Mouse (Mus musculus) hindbrain, embryonic 14.5 days (tissue): ENCODE results near the gene Grhl3. TPM values are rescaled to one million over a fixed set of nuclear protein-coding genes. Genes with fewer than 3 reads are reported as not detected.

ENCODE experiments used
- ATAC-seq: fragments of 200-750 bp; cut with Nextera tagmentation; 2 replicates; pipeline ENCODE4 v1.8.0; 2017; ENCODE audit warnings: moderate number of reproducible peaks, mild to moderate bottlenecking, moderate TSS enrichment, moderate library complexity; ENCODE audit not compliant: low FRiP score
- DNase-seq: peaks from one replicate; pipeline ENCODE4 v3.0.0-alpha.2; 2015; ENCODE audit warnings: low spot score
- H3K27ac ChIP-seq: fragments of 300-500 bp; sonication (generic); 2 replicates; pipeline ENCODE4 v1.5.1; 2014; ENCODE audit warnings: mild to moderate bottlenecking, moderate library complexity
- H3K27me3 ChIP-seq: fragments of 300-500 bp; sonication (generic); 2 replicates; pipeline ENCODE4 v1.6.1; 2014; ENCODE audit warnings: mild to moderate bottlenecking, low read length, mixed read lengths; ENCODE audit not compliant: control insufficient read depth, insufficient read depth
- H3K36me3 ChIP-seq: fragments of 300-500 bp; sonication (generic); replicated peaks from 2 replicates; pipeline ENCODE4 v1.6.1; 2014; ENCODE audit not compliant: control insufficient read depth, insufficient read depth
- H3K4me1 ChIP-seq: fragments of 300-500 bp; sonication (generic); replicated peaks from 2 replicates; pipeline ENCODE4 v1.6.1; 2014; ENCODE audit warnings: antibody characterized with exemption, low read length, mixed read lengths; ENCODE audit not compliant: control insufficient read depth, insufficient read depth
- H3K4me2 ChIP-seq: fragments of 300-500 bp; sonication (generic); replicated peaks from 2 replicates; pipeline ENCODE4 v1.6.1; 2014; ENCODE audit warnings: mild to moderate bottlenecking, moderate library complexity
- H3K4me3 ChIP-seq: fragments of 300-500 bp; sonication (generic); replicated peaks from 2 replicates; pipeline ENCODE4 v1.5.1; 2014; ENCODE audit warnings: mild to moderate bottlenecking, low read length
- H3K9ac ChIP-seq: fragments of 300-500 bp; sonication (generic); 2 replicates; pipeline ENCODE4 v1.6.1; 2014
- H3K9me3 ChIP-seq: fragments of 300-500 bp; sonication (generic); 2 replicates; pipeline ENCODE4 v1.6.1; 2016; ENCODE audit warnings: low read length; ENCODE audit not compliant: control insufficient read depth
- WGBS: fragments of 180-500 bp; shearing (Covaris S2); extraction: QIAGEN DNeasy Blood & Tissue Kit; methylation state at CpG from one replicate; pipeline ENCODE4 v1.1.7; 2014; 5-methylcytosine and 5-hydroxymethylcytosine counted together
- polyA plus RNA-seq: library from polyadenylated mRNA; unstranded; fragments of >200 nt; fragmentation: Nextera tagmentation; extraction: Ambion mirVana; gene quantifications from 2 replicates; pipeline ENCODE4 v1.2.1, GENCODE M21; 2014

Grhl3 gene
- polyA plus RNA-seq, 1 experiment from 2014 or later: 1.0 TPM

DNA sequence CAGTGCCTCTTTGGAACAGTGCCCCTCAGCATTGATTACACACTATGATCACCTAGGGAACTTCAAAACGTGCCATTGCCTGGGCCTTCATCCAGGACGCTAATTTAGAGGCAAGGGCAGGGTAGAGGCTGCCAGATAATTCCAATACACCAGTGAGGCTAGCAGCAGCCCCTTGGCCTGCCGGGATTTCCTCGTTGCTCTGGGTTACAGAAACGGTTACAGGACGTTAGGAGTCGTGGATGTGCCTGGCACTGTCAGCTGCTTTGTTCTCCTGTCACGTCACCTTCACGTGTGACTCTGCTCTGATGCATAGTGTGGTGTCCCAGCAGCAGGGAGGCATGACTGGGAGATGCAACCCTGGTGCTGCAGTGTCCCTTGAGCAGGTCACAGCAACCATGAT is 33.4 kb downstream of the Grhl3 start:
- WGBS: 26% methylated on average over 9 of the region's 9 CpGs
- no peak overlapping the region for H3K4me3 ChIP-seq
- no peaks in the 10 kb centered on the region for H3K27me3 ChIP-seq
- ATAC-seq (peak; percentile 43; the same call in 1 of the 2 replicates), DNase-seq (peak; percentile 51)
- no peaks in the 10 kb centered on the region for H3K9me3 ChIP-seq
- H3K27ac ChIP-seq: 0 out of 2 replicates have a peak overlapping the region, but pooled peaks have one; percentile 14
- no peak overlapping the region for H3K9ac ChIP-seq
- H3K4me2 ChIP-seq: no peak overlapping the region
- peaks cover 11% of the 10 kb centered on the region; the same call in 1 of the 2 replicates for H3K4me1 ChIP-seq
- H3K36me3 ChIP-seq: no peaks in the 10 kb centered on the region

- H3K4me3 ChIP-seq: no peak overlapping the region
- H3K27me3 ChIP-seq: no peaks in the 10 kb centered on the region
- 85% methylated on average over 12 of the region's 12 CpGs for WGBS
- ATAC-seq (no peak), DNase-seq (no peak)
- H3K9me3 ChIP-seq: no peaks in the 10 kb centered on the region
- no peak overlapping the region for H3K9ac ChIP-seq
- H3K4me2 ChIP-seq: no peak overlapping the region
- peaks cover 11% of the 10 kb centered on the region; the same call in 1 of the 2 replicates for H3K4me1 ChIP-seq
- H3K27ac ChIP-seq: no peak overlapping the region
- no peaks in the 10 kb centered on the region for H3K36me3 ChIP-seq
Measured at GRCm38 (mm10) chr4:135539056-135539455, 34.4 kb downstream of the Grhl3 start.

- no peak overlapping the region for H3K9ac ChIP-seq
- peaks cover 4% of the 10 kb centered on the region; the same call in 1 of the 2 replicates for H3K9me3 ChIP-seq
- DNase-seq (no peak), ATAC-seq (no peak)
- no peaks in the 10 kb centered on the region for H3K27me3 ChIP-seq
- H3K4me3 ChIP-seq: no peak overlapping the region
- H3K4me1 ChIP-seq: peaks cover 7% of the 10 kb centered on the region; the same call in 1 of the 2 replicates
- no peaks in the 10 kb centered on the region for H3K36me3 ChIP-seq
- no peak overlapping the region for H3K27ac ChIP-seq
- no peak overlapping the region for H3K4me2 ChIP-seq
- whole genome bisulfite sequencing: 96% methylated on average over 3 of the region's 3 CpGs
Measured at GRCm38 (mm10) chr4:135535021-135535420, 38.4 kb downstream of the Grhl3 start.

DNA sequence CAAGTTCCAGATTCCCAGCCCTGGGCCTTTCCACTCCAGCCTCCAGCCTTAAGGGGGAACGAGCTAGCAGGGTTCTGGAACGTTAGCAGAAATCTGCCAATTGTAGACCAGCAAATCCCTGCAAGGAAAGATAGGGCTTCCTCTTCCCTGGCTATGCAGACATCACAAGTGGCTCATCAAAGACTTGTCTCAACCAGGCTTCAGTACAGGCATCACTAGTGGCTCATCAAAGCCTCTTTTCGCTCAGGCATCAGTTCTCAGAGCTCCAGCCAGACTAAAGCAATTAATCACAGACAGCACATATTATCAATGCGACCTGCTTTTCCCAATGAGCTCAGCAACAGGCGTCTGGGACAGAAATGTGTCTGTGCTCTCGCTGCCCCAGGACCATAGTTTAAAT is 40.4 kb downstream of the Grhl3 start:
- H3K27me3 ChIP-seq: no peaks in the 10 kb centered on the region
- H3K27ac ChIP-seq: no peak overlapping the region
- no peak overlapping the region for H3K9ac ChIP-seq
- H3K4me3 ChIP-seq: no peak overlapping the region
- no peak for DNase-seq
- 77% methylated on average over 6 of the region's 6 CpGs for WGBS
- no peaks in the 10 kb centered on the region for H3K4me1 ChIP-seq
- peaks cover 4% of the 10 kb centered on the region; the same call in 1 of the 2 replicates for H3K9me3 ChIP-seq
- H3K36me3 ChIP-seq: no peaks in the 10 kb centered on the region
- no peak overlapping the region for H3K4me2 ChIP-seq
- no peak for ATAC-seq

GRCm38 (mm10) chr4:135531771-135532613 is 41.4 kb downstream of the Grhl3 start:
- Histone ChIP-seq H3K4me1 (no peaks in the 10 kb centered on the region), H3K4me2 (no peak overlapping the region), H3K36me3 (no peaks in the 10 kb centered on the region), H3K4me3 (no peak overlapping the region), H3K27ac (no peak overlapping the region), H3K27me3 (no peaks in the 10 kb centered on the region), H3K9me3 (peaks cover 4% of the 10 kb centered on the region; the same call in 1 of the 2 replicates), H3K9ac (no peak overlapping the region)
- 51% methylated on average over 9 of the region's 9 CpGs for WGBS
- no peak for ATAC-seq
- DNase-seq: no peak

GRCm38 (mm10) chr4:135531236-135531635 is 42.2 kb downstream of the Grhl3 start:
- DNase-seq (no peak), ATAC-seq (no peak)
- Histone ChIP-seq H3K27me3 (no peaks in the 10 kb centered on the region), H3K4me1 (peaks cover 2% of the 10 kb centered on the region; the same call in 1 of the 2 replicates), H3K27ac (no peak overlapping the region), H3K4me3 (no peak overlapping the region), H3K9ac (no peak overlapping the region), H3K4me2 (no peak overlapping the region), H3K9me3 (peaks cover 4% of the 10 kb centered on the region; the same call in 1 of the 2 replicates), H3K36me3 (no peaks in the 10 kb centered on the region)
- WGBS: 78% methylated on average over 9 of the region's 9 CpGs

DNA sequence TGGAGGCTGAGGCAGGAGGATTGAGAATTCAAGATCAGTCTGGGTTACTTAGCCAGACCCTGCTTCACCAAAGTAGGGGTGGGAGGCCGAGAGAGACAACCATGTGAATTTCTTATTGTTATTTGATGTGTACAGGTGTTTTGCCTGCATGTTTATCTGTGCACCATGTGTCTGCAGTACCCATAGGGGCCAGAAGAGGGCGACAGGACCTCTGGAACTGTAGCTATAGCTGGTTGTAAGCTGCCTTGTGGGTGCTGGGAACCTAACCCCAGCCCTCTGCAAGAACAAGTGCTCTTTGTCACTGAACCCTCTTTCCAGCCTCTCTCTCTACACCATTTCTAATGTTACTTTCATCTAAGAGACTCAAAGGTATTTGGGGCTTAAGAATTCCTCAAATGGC is 43.2 kb downstream of the Grhl3 start:
- Histone ChIP-seq H3K4me3 (no peak overlapping the region), H3K36me3 (no peaks in the 10 kb centered on the region), H3K9me3 (peaks cover 4% of the 10 kb centered on the region; the same call in 1 of the 2 replicates), H3K4me1 (peaks cover 7% of the 10 kb centered on the region; the same call in 1 of the 2 replicates), H3K27ac (no peak overlapping the region), H3K27me3 (no peaks in the 10 kb centered on the region), H3K9ac (no peak overlapping the region), H3K4me2 (no peak overlapping the region)
- WGBS: 51% methylated on average over 2 of the region's 2 CpGs
- DNase-seq: no peak
- ATAC-seq: no peak

GRCm38 (mm10) chr4:135526039-135526710 is 47.3 kb downstream of the Grhl3 start:
- Histone ChIP-seq H3K4me1 (peaks cover 10% of the 10 kb centered on the region; the same call in 1 of the 2 replicates), H3K36me3 (no peaks in the 10 kb centered on the region), H3K4me2 (no peak overlapping the region; the same call in 1 of the 2 replicates), H3K4me3 (no peak overlapping the region), H3K27me3 (no peaks in the 10 kb centered on the region), H3K27ac (no peak overlapping the region), H3K9me3 (peaks cover 4% of the 10 kb centered on the region; the same call in 1 of the 2 replicates), H3K9ac (no peak overlapping the region)
- peak; percentile 70; the same call in 1 of the 2 replicates for ATAC-seq
- DNase-seq: no peak
- WGBS: 8% methylated on average over 14 of the region's 14 CpGs

- WGBS: 71% methylated on average over 12 of the region's 12 CpGs
- no peak overlapping the region for H3K4me2 ChIP-seq
- ATAC-seq (no peak), DNase-seq (no peak)
- H3K4me1 ChIP-seq: peaks cover 10% of the 10 kb centered on the region; the same call in 1 of the 2 replicates
- H3K9ac ChIP-seq: no peak overlapping the region
- H3K27ac ChIP-seq: no peak overlapping the region
- H3K4me3 ChIP-seq: no peak overlapping the region
- H3K36me3 ChIP-seq: no peaks in the 10 kb centered on the region
- no peaks in the 10 kb centered on the region for H3K27me3 ChIP-seq
- H3K9me3 ChIP-seq: no peaks in the 10 kb centered on the region
Measured at GRCm38 (mm10) chr4:135525057-135525456, 48.4 kb downstream of the Grhl3 start.
